Mouse (Mus musculus): Measurements from ENCODE around the gene Tmem91. TPM values are rescaled to one million over a fixed set of nuclear protein-coding genes. Genes with fewer than 3 reads are reported as not detected.

Tmem91 gene
- total RNA-seq, 2 experiments from 2014 or later: 0.76 to 1.9 TPM

DNA sequence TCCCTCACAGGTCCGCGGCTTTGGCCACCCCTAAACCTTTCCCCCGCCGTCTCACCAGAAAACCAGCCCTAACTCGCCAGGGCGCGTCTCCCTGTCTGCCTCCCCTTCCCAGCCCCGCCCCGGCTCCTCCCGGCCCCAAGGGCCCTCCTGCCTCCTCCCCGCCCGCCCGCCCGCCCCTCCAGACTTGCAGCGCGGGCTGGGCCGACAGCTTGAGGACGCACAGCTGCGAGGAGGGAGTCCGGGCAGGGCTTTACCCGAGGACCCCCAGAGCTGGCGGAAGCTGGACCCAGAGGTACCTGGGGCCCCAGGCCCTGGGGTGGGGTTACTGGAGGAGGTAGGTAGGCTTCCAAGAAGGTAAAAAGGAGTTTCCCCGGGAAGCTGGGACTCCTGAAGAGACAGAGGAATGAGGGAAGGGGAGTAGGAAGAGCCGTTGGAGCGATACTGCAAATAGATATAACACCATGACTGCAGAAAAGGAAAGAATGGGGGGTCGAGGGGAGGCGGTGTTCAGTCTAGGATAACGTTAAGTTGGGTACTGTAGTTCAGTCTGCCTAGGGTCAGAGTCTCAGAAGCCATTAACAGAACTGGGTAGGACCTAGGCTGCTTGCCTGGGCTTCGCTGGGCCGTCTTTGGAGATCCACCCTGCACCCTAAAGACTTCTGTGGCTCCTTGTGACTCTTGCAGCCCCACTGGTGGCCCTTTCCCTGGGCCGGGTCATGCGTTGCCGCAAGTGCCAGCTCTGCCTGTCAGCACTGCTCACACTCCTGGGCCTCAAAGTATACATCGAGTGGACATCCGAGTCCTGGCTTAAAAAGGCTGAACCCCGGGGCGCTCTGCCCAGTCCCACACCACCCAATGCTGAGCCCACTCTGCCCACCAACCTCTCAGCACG, 47.3 kb downstream of the Tmem91 start:
- peak; percentile 40 to 46 for DNase-seq (ENCODE audit: low spot score in 2 of 2)

DNA sequence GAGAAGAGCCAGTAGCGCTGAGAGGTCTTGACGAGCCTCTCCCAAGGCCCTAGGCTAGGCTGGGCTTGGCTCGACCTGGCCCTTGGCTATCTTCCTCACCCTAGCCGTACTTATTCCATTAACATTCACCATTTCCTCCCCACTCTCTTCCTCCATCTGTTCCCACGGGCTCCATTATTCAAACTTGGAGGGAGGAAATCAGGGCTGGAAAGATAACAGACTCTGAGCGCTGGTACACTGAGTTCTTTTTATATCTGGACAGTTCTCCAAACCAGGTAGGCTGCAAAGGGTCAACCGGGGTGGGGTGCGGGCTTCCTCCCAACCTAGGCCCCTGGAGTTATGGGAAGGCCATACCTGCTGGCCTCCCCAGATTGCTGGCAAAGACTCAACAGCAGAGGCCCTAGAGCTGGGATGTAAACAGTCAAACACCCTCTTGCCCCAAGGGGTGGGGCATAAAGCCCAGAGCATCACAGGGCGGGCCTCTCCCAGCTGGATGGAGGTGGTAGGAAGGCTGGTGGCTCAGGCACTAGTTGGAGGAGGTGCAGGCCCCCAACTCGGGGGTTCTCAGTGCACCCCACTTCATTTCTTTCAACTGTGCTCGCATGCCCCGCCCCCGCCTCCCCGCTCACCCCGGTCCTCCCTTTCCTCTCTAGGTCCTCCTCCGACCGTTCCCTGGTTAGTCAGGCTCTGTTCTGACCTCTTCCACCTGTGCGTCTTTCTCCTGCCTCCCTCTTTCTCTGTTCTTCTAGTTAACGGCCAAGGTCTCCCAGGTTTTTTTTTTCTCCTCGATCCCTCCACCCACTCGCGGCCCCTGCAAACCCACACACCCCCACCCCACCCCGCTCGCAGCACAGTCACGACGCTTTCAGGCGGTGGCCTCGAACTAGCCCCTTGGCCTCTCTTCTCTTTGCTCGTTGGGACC, 48.2 kb downstream of the Tmem91 start, which contains the start of gene B3gnt8:
B3gnt8 (plus strand) TSS at position 146 of the 922 bp plus-strand sequence.
- no peak for DNase-seq (ENCODE audit: low spot score in 2 of 2)

DNA sequence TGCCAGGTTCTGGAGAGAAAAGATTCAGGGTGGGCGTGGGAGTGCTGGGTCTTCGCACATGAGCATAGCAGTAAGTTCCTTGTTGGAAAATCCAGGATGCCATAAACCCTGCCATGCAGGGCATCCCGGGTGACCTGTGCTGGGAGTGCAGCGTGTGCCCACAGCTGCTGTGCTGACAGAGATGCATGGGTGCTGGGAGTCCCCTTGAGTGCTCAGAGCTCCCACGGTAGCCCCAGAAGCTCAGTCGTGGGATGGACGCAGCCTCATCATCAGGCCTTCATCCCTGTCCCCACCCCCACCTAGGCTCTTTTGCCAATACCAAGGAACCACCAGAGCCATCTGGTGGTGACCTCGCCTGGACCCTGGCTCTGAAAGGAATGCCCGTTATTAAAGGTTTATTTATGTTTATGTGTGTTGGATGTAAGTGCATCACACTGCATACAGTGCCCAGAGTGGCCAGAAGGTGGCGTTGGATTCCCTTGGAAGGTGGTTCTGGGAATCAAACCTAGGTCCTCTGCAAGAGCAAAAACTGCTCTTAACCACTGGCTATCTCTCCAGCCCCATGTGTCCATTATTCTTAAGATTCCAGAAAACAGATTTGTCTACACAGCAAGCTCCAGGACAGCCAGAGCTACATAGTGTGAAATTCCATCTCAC, 49.2 kb downstream of the Tmem91 start:
- DNase-seq (ENCODE audit: low spot score in 2 of 2): no peak

DNA sequence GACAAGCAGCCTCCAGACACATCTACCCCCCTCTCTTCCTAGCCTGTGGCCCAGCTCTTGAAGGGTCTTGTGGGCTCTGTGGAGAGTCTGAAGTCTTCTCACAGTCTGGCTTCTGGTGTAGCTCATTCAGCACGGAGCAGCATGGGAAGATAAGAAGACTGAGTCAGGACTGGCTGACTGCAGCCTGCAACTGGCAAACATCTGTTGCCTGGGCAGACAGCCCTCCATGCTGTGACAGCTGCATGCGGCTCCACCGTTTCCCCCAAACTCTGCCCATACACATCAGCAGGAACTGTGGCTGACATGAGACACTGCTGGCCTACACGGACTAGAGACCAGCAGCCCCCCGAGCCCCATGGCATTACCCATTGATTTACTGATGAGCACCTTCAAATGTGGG, 50.1 kb downstream of the Tmem91 start:
- DNase-seq (ENCODE audit: low spot score in 2 of 2): no peak

DNA sequence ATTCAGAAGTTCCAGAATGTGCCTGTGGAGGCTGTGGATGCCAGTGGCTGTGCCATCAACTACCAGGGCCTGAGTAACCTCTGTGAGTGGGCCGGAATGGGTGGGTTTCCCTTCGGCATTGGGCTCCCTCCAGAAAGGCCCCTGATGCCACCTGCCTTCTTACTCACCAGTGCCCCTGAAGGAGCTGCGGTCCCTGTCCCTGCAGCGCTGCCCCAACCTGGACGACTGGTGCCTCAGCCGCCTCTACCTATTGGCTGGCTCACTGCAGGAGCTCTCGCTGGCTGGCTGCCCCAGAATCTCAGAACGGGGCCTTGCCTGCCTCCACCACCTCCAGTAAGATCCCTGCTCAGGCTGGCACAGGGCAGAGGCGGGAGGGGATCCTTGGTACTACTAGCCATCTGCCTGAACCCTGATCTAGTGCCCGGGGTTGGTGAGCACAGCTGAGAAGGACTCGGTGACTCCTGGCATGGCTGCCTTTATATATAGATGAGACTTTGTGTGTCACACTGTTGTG, 51.1 kb downstream of the Tmem91 start:
- no peak for DNase-seq (ENCODE audit: low spot score in 2 of 2)

DNA sequence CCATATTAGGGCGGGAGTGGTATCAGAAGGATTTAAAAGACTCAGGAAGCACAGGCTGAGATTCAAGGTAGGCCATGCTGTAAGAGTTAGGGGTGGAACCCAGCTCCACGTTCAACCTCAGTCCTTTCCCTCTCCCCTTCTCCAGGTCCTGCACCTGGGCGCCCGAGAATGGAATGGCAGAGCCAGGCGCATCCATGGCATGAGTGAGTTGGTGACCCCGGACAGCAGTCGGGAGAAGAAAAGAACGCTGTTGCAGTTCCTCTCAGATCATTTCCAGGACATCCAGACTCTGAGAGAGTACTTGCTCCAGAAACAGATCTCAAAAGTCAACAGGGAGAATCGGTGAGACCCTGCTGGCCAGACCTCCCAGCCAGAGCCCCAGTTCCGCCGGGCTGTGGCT, 54.2 kb downstream of the Tmem91 start:
- no peak for DNase-seq (ENCODE audit: low spot score in 2 of 2)

DNA sequence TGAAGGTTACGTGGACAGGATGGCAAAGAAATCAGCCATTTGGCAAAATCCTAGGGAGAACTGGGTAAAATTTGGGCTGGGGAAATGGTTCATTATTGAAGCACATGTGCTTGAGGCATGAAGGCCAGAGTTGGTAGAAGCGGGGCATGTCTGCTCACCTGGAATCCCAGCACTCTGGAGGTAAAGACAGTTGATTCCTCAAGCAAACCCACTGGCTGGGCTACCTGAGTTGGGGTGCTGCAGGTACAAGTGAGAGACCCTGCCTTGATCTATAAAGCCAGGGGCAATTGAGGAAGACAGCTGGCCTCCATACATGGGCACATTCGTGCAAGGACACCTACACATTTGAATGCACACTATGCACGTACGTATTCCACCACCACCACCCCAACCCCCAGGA, 54.9 kb downstream of the Tmem91 start:
- peak in 1 of 2 experiments; percentile 1 for DNase-seq (ENCODE audit: low spot score in 2 of 2)

DNA sequence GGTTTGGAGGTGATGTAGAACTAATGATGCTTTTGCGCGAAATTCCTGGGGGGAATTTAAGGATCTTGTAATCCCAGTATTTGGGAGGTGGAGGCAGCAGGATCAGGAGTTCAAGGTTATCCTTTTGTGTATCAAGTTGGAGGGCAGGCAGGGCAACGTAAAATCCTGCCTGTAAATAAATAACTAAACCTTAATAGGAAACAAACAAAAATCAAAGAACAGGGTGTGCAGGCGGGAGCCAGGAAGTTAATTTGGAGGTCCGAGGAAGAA, 55.3 kb downstream of the Tmem91 start:
- no peak for DNase-seq (ENCODE audit: low spot score in 2 of 2)

Other genes with a start within 250 kb of the Tmem91 start
- 10 to 100 TPM; 14.9 to 21.4 TPM for gene Ceacam1, start 197.6 kb downstream of the Tmem91 start, total RNA-seq (2021)
- 1 to 10 TPM; 1.7 to 1.9 TPM for gene Ceacam2, start 135.3 kb downstream of the Tmem91 start, total RNA-seq (2021)
- 1 to 10 TPM in 1 of 2 experiments, not detected in 1; 2.5 TPM for gene Erich4, start 59.3 kb downstream of the Tmem91 start, total RNA-seq (2021)
- 10 to 100 TPM; 34.3 to 34.5 TPM for gene Dmac2, start 55.8 kb downstream of the Tmem91 start, total RNA-seq (2021)
- 1 to 10 TPM; 4.4 to 7.6 TPM for gene B3gnt8, start 48.5 kb downstream of the Tmem91 start, total RNA-seq (2021)
- 100 to 1,000 TPM; 103 to 112 TPM for gene Bckdha, start 16.2 kb downstream of the Tmem91 start, total RNA-seq (2021)
- 10 to 100 TPM; 50.6 to 53.0 TPM for gene Exosc5, start 16.0 kb downstream of the Tmem91 start, total RNA-seq (2021)
- gene B9d2, start 5.6 kb upstream of the Tmem91 start, total RNA-seq (2021): 10 to 100 TPM; 21.5 to 24.1 TPM
- gene Tgfb1, start 11.8 kb upstream of the Tmem91 start, total RNA-seq (2021): 10 to 100 TPM; 47.3 to 48.9 TPM
- gene Ccdc97, start 43.9 kb upstream of the Tmem91 start, total RNA-seq (2021): 10 to 100 TPM; 49.4 to 51.5 TPM
- gene Hnrnpul1, start 79.6 kb upstream of the Tmem91 start, total RNA-seq (2021): 100 to 1,000 TPM; 167 to 177 TPM
- 100 to 1,000 TPM; 100 to 102 TPM for gene Axl, start 113.5 kb upstream of the Tmem91 start, total RNA-seq (2021)
- 1 to 10 TPM; 4.8 to 7.7 TPM for gene Cyp2s1, start 141.7 kb upstream of the Tmem91 start, total RNA-seq (2021)
- 1 to 10 TPM in 1 of 2 experiments, under 1 TPM in 1; 0.14 to 1.2 TPM for gene Cyp2b10, start 222.5 kb upstream of the Tmem91 start, total RNA-seq (2021)